Comparison of ENCODE assay signal across 26 mouse cellular contexts in genomic region chr1:120296936-120297335, GRCm38 (mm10). TPM values are rescaled to one million over a fixed set of nuclear protein-coding genes. Genes with fewer than 3 reads are reported as not detected.
A peak's percentile ranks its signal among the peaks of the same experiment; 100 is the strongest.
DNase-seq lines count a peak whose midpoint lies in the region; ATAC-seq and TF ChIP-seq lines count a peak whose summit lies in the region.
"Had no signal": no experiment of that assay in that cellular context is flagged by ENCODE, and none has a peak within 500 bp of the region (broad histone marks: within the 10 kb centered on the region; RNA-seq: fewer than 3 reads in every experiment).

No protein-coding gene starts in this region.

- no peak overlapping the region for H3K4me2 ChIP-seq in liver, postnatal 0 days (ENCODE audit: low read depth, low read length)
- H3K4me2 ChIP-seq: embryonic facial prominence, embryonic 12.5 days; limb, embryonic 12.5 days; liver, embryonic 13.5 days; midbrain, embryonic 11.5 days had no signal

- peak; percentile 43 for TF ChIP-seq CTCF in heart, adult 2 months (IDR thresholded peaks at IDR 0.05)
- peak; percentile 42 for TF ChIP-seq CTCF in liver, postnatal 0 days (IDR thresholded peaks at IDR 0.05; ENCODE audit: low read depth)

- H3K9me3 ChIP-seq in liver, postnatal 0 days (ENCODE audit: low read length) = peaks cover 8% of the 10 kb centered on the region; the same call in 1 of the 2 replicates
- H3K9me3 ChIP-seq: embryonic facial prominence, embryonic 12.5 days; liver, embryonic 13.5 days had no signal

- H3K4me3 ChIP-seq in heart, adult 2 months = no peak overlapping the region
- H3K4me3 ChIP-seq in liver, postnatal 0 days (ENCODE audit: low read depth, low read length) = no peak overlapping the region
- H3K4me3 ChIP-seq: embryonic facial prominence, embryonic 12.5 days; heart, embryonic 10.5 days; limb, embryonic 12.5 days; liver, embryonic 13.5 days had no signal

- ATAC-seq in liver, postnatal 0 days = no peak
- ATAC-seq: inflammation-experienced regulatory T-cells, adult 6 months had no signal

- no peak overlapping the region for H3K9ac ChIP-seq in heart, adult 2 months (ENCODE audit: low read depth, low read length)
- H3K9ac ChIP-seq in liver, postnatal 0 days (replicated peaks) = no peak overlapping the region
- H3K9ac ChIP-seq: embryonic facial prominence, embryonic 12.5 days; limb, embryonic 12.5 days; liver, embryonic 13.5 days had no signal

- H3K36me3 ChIP-seq in heart, adult 2 months (ENCODE audit: control insufficient read depth, insufficient read depth, low read length) = no peaks in the 10 kb centered on the region
- H3K36me3 ChIP-seq in liver, postnatal 0 days (replicated peaks; ENCODE audit: insufficient read depth, low read length) = no peaks in the 10 kb centered on the region
- H3K36me3 ChIP-seq in splenic B cell, adult 2 months (ENCODE audit: control insufficient read depth, insufficient read depth, low read length, poor library complexity, severe bottlenecking) = no peaks in the 10 kb centered on the region
- H3K36me3 ChIP-seq: embryonic facial prominence, embryonic 12.5 days; heart, embryonic 10.5 days; limb, embryonic 12.5 days; liver, embryonic 13.5 days had no signal

- H3K27me3 ChIP-seq in heart, adult 2 months (ENCODE audit: control insufficient read depth, insufficient read depth, low read length) = no peaks in the 10 kb centered on the region
- H3K27me3 ChIP-seq in liver, postnatal 0 days (ENCODE audit: insufficient read depth, low read length) = no peaks in the 10 kb centered on the region
- H3K27me3 ChIP-seq in splenic B cell, adult 2 months (ENCODE audit: control insufficient read depth, insufficient read depth, low read length, poor library complexity, severe bottlenecking) = no peaks in the 10 kb centered on the region
- H3K27me3 ChIP-seq: embryonic facial prominence, embryonic 12.5 days; limb, embryonic 12.5 days; liver, embryonic 13.5 days had no signal

- TF ChIP-seq POLR2A in heart, adult 2 months (IDR thresholded peaks at IDR 0.05; ENCODE audit: insufficient read depth, low read depth, low read length) = no peak

- H3K27ac ChIP-seq in heart, adult 2 months = no peak overlapping the region
- H3K27ac ChIP-seq in liver, postnatal 0 days (ENCODE audit: low read depth) = no peak overlapping the region
- H3K27ac ChIP-seq: embryonic facial prominence, embryonic 12.5 days; heart, embryonic 10.5 days; limb, embryonic 12.5 days; liver, embryonic 13.5 days had no signal

- no peaks in the 10 kb centered on the region for H3K79me2 ChIP-seq in heart, adult 2 months (replicated peaks; ENCODE audit: control insufficient read depth, insufficient read depth, low read length)

- WGBS in heart, adult 2 months = 91% methylated on average over 2 of the region's 2 CpGs
- WGBS in liver, postnatal 0 days (ENCODE audit: insufficient replicate concordance) = 86% methylated on average over 2 of the region's 2 CpGs

- DNase-seq in heart, adult 2 months = no peak
- DNase-seq in heart, postnatal 10 days = no peak
- no peak for DNase-seq in liver, postnatal 0 days
- no peak for DNase-seq in liver
- DNase-seq in ES-CJ7 (ENCODE audit: low read depth, low spot score) = peak; percentile 43
- DNase-seq in splenic B cell, adult 2 months (ENCODE audit: low read depth, low spot score) = peak; percentile 19
- no peak for DNase-seq in heart, postnatal 25 days (ENCODE audit: low spot score)
- DNase-seq: cerebellum, adult 11 months; cerebellum, postnatal 10 days; kidney, adult 8-10 months; kidney, postnatal 10 days; liver, embryonic 13.5 days; lung, postnatal 10 days had no signal

- intact Hi-C loops in heart, adult 2 months (cut with DNase I) = no loop called here
- intact Hi-C loops in heart, postnatal 10 days (cut with DNase I) = no loop called here
- intact Hi-C loops in heart, postnatal 25 days (cut with DNase I) = no loop called here

- no peaks in the 10 kb centered on the region for H3K4me1 ChIP-seq in heart, adult 2 months (ENCODE audit: control insufficient read depth, insufficient read depth, low read length)
- H3K4me1 ChIP-seq in liver, postnatal 0 days (ENCODE audit: insufficient read depth) = no peaks in the 10 kb centered on the region
- H3K4me1 ChIP-seq: embryonic facial prominence, embryonic 12.5 days; heart, embryonic 10.5 days; limb, embryonic 12.5 days; liver, embryonic 13.5 days had no signal

- no peak for TF ChIP-seq EP300 in heart, adult 2 months (IDR thresholded peaks at IDR 0.05; ENCODE audit: insufficient read depth, low read depth, low read length)
- no peak for TF ChIP-seq EP300 in liver, postnatal 0 days (IDR thresholded peaks at IDR 0.05; ENCODE audit: low read depth)

RNA-seq across cellular contexts. Expression of gene Steap3, which starts 24.4 kb away (rescaled TPM):
- total RNA-seq in heart, adult 2 months (2021) = 10 to 100 TPM; 25.2 to 27.9 TPM
- 54.9 and 70.5 TPM in 2 replicates for polyA plus RNA-seq in heart, adult 2 months (2012; rRNA removed)
- total RNA-seq in heart, postnatal 10 days (2021) = 10 to 100 TPM; 26.9 to 32.1 TPM
- 27.2 TPM in 2 replicates for polyA plus RNA-seq in liver, postnatal 0 days (2015; fragmentation: Nextera tagmentation; extraction: Ambion mirVana)
- 10 to 100 TPM; 26.8 to 35.9 TPM for total RNA-seq in heart, postnatal 25 days (2021)

RNA-seq across cellular contexts. Expression of gene C1ql2, which starts 43.4 kb away (rescaled TPM):
- not detected for total RNA-seq in heart, adult 2 months (2021)
- polyA plus RNA-seq in heart, adult 2 months (2012; rRNA removed) = not detected in 2 replicates
- total RNA-seq in heart, postnatal 10 days (2021) = not detected
- not detected in 2 replicates for polyA plus RNA-seq in liver, postnatal 0 days (2015; fragmentation: Nextera tagmentation; extraction: Ambion mirVana)
- not detected for total RNA-seq in heart, postnatal 25 days (2021)
- total RNA-seq: adrenal gland, adult 18-20 months; gastrocnemius, adult 18-20 months; megakaryocyte progenitor cell, adult 5-6 weeks; monocyte, adult 5-6 weeks; neutrophil, adult 5-6 weeks had no signal
- polyA plus RNA-seq: forebrain, embryonic 11.5 days; gonadal fat pad, adult 2 months; heart, embryonic 10.5 days; heart, embryonic 16.5 days; inflammation-experienced regulatory T-cells, adult 6 months; limb, embryonic 12.5 days; liver, embryonic 13.5 days had no signal

Comparison
In these comparisons a context has a peak if more than half of its experiments do, and no peak if none do; other contexts are left out.
1. DNase-seq: peak in ES-CJ7 (single experiment) and splenic B cell, adult 2 months (single experiment); none in heart, adult 2 months (0 of 2), heart, postnatal 10 days (0 of 2), liver, postnatal 0 days (single experiment), liver (single experiment) and heart, postnatal 25 days (single experiment).